Mouse (Mus musculus): ENCODE measurements around the gene Itpk1. TPM values are rescaled to one million over a fixed set of nuclear protein-coding genes. Genes with fewer than 3 reads are reported as not detected.

The Itpk1 gene
- total RNA-seq, 4 experiments from 2014 or later, result 58.8 to 68.2 (median 62.5) TPM

DNA sequence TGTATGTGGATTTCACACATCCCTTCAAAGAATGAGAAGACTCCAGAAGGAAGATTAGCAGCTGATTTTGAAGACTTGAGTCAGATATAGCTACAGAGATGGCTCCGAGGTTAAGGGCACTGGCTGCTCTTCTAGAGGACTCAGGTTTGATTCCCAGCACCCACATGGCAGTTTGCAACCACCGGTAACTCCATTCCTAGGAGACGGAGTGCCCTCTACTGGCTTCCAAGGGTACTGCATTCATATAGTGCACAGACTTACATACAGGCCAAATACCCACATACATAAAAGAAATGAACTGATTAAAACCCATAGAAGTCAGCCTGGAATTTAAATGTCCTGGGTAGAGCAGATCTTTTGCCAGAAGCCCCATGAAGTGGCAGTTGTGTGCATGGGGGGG lies 106.2 kb downstream of the Itpk1 start:
- DNase-seq (ENCODE audit: low spot score in 2 of 2), result no peak

DNA sequence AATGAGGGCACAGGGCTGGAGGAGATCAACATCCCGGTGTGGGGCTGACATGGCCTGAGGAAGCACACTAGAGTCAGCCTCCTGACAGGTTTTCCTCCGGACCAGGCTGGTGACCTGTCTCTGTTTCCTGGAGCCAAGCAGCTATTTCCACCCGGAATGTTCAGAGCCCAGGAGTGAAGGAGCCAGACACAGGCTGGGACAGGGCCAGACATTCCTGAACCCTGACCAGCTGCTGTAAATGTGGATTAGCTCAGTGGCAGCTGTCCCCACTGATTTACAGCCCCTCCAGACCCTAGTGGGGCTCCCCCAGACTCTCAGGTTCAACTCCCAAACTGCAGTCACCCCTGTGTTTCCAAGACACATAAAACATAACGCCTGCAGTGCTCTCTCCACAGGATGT lies 107.3 kb downstream of the Itpk1 start:
- no peak for DNase-seq (ENCODE audit: low spot score in 2 of 2)

DNA sequence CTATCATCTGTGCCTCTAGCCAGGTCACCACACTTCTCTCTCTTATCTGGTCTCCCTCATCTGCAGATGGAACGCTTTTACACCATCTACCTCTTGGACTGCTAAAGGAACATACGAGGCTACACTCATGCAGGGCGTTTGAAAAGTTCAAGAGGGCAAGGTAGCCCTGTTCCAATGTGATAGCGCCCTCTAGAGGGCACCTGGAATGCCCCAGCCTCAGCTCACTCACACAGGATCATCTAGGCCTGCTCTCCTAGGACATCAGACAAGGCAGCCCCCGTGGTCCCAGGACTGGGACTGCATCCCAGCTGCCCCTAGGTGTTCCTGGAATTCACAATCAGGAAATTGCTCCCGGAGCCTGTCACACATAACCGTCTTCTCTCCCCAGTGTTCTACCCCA lies 108.3 kb downstream of the Itpk1 start:
- DNase-seq (ENCODE audit: low spot score in 2 of 2), result no peak

DNA sequence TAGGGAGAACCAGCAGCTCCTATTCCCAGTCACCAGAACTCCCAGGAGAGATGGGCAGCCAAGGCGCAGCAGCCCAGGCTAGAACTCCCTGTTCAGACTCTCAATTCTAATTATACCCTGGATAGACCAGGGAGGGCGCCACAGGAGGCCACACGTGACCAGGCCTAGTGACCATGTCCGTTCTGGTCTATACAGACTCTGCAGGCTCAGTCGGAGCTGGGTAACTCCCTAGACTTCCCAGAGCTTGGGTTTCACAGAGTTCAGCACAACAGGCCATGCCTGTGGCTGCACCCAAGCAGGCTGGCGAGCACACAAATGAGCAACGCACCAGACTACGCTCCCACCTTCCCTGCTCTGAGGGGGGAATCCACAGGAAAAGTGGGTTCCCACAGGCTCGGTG lies 110.1 kb downstream of the Itpk1 start:
- DNase-seq (ENCODE audit: low spot score in 2 of 2), result no peak

DNA sequence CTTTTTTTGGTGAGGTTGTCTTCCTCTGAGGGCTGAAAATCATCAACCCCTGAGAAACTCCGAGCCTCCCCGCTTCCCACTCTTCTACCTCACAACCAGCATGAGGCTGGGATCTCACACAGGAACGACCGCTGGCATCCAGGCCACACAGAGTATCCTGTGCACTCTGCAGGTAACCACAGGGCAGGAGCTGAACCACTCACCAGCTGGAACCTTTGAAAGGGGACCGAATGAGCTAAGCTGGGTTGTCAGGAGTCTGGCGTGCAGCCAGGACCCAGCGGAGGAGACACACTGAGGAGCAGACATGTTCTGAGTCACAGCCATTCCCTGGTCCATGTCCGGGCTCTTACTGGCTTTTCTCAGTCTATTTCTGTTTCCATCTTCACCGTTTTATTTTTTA lies 111.0 kb downstream of the Itpk1 start:
- DNase-seq (ENCODE audit: low spot score in 2 of 2), result peak; percentile 45 to 66

DNA sequence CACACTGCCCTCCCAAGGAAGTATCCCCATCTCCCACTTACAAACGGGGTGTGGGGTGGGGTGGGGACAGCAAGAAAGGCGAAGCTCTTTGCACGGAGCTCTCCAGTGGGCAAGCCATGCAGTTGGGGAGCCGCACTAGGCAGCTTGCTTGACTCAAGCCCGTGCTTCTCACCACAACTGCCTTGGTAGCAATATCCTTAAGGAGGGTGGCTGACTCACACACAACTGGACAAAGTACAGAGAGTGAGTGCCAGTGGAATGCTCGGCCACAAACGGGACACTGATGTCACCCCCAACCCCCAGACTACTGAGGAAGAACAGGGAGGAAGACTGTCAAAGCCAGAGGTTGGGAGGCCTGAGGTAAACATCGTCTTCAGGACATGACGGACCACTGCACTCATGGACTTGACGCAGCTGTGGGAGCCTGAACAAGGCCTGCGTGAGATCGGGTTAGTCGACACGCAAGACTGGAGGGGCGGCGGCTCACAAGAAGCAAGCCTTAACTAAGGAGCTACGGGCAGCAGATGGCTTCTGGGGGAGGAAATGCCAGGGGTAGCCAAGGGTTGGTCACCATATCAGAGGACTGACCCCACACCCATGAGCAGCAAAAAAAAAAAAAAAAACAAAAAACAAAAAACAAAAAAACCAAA lies 113.9 kb downstream of the Itpk1 start:
- DNase-seq (ENCODE audit: low spot score in 2 of 2), result no peak

DNA sequence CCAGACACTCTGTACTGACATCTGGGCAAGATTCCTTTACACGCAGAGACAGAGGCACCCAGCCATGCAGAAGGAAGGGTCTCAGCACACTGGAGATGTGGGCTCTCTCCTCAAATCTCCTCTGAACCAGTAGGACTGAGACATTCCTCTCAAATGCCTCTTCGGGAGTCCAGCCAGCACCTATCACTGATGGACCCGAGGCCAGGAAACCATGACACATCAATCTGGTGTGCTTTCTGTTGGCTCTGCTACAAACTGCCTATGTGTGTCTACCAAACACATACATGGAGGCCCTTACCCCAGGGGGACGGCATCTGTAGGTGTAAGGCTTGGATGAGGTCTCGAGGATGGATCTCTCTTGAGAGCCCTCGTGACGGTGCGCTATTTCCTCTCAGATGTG lies 117.6 kb downstream of the Itpk1 start:
- no peak for DNase-seq (ENCODE audit: low spot score in 2 of 2)

DNA sequence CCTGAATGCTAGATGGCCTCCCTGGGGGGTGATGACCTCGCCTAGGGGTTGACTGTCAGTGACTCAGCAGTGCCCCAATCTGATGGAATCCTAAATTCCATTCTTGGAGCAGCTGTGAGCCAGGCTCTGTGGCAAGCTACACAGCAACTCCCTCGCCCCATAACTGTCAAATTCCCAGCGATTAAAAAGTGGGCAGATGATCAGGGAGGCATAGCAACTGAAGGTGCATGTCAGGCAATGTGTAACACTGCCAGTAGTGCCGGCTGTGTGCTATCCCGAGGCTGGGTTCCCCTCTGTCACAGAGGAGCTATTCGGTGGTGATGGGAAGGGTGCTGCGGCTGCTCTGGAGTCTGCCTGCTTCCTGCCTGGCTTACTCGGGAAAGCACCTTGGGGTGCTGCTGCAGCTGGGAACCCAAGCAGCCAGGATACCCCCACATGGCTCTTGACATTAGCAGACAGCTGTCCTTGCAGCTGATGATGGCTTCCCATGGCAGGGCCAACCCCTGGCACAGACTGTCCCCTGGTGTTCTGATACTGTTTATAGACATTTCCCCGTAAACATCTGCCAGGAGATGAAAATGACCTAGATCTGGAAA lies 118.3 kb downstream of the Itpk1 start:
- no peak for DNase-seq (ENCODE audit: low spot score in 2 of 2)

DNA sequence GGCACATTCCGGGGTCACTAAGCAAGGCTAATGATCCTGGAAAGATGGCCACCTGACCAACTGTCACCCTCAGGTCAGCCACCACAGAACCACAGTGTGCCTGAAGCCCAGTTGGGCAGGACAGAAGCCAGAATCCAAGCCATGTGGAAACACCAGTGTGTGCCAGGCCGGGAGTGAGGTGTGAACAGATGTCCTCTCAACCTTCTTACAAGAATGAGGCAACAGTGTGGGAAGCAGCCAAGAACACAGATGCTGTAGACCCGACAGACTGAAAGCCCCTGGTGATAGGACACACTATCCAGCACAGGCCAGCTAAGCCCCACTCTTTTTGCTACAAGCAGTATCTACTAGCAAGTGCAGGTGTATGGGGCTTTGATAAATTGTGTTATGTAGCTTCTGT lies 119.3 kb downstream of the Itpk1 start:
- peak in 1 of 2 experiments; percentile 64 for DNase-seq (ENCODE audit: low spot score in 2 of 2)

DNA sequence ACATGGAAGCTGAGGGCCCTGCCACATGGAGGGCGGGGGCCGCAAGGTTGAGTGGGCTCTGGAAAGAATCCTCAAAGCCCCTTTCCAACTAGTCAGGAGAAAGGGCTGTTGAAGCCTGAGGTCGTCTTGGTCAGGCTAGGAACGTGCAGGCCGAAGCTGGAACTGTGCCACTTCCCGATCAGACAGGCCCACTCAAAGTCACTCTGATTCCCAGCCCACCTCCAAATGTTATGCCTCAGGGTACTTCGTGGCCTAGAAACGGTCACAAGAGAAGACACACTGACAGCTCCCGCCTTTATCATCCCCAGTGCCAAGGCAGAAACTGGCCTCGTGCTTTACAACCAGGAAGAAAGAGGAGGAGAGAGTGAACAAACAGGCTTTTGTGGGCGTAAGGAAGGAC lies 122.3 kb downstream of the Itpk1 start:
- no peak for DNase-seq (ENCODE audit: low spot score in 2 of 2)

DNA sequence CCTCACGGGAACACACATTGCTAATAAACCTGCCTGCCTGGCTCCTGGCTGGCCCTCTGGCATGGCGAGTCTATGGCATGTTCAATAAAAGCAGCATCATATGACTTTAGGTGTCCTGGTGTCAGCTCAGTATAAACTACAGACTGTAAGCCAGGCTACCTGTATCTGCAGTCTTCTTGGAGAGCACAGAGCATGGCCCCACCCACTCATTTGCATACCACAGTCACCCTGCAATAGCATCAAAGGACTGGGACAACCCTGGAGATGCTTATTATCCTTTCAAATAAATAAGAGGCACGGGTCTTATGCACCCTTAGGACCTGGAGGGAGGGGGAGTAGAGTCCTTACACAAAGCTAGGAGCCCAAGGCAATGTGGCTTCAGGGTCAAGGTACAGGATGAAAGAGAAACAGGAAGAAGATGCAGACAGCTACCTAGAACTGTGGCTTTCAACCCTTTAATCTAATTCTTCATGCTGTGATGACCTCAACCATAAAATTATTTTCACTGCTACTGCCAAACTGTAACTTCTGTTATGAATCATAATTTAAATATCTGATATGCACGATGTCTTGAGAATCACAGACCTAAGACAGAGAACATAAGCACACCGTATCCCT lies 123.0 kb downstream of the Itpk1 start:
- DNase-seq (ENCODE audit: low spot score in 2 of 2), result no peak

DNA sequence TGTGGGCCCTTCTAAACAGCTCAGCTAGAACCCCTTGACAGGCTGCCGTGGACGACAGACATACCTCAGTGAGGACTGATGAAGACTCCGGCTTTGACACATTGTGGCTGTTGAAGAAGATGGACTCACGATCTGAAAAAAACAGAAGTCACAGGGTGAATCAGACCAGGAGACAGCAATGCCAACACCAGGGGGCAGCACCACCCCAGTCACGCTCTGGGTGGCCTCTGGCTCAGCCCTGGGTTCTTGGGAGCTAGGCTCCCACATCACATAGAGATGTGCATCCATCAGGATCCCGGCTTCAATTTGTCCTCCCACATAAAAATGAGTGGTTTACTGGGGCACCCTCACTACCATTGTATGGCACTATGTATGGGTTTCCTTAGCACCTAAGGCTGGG lies 125.7 kb downstream of the Itpk1 start:
- peak in 1 of 2 experiments; percentile 74 for DNase-seq (ENCODE audit: low spot score in 2 of 2)

DNA sequence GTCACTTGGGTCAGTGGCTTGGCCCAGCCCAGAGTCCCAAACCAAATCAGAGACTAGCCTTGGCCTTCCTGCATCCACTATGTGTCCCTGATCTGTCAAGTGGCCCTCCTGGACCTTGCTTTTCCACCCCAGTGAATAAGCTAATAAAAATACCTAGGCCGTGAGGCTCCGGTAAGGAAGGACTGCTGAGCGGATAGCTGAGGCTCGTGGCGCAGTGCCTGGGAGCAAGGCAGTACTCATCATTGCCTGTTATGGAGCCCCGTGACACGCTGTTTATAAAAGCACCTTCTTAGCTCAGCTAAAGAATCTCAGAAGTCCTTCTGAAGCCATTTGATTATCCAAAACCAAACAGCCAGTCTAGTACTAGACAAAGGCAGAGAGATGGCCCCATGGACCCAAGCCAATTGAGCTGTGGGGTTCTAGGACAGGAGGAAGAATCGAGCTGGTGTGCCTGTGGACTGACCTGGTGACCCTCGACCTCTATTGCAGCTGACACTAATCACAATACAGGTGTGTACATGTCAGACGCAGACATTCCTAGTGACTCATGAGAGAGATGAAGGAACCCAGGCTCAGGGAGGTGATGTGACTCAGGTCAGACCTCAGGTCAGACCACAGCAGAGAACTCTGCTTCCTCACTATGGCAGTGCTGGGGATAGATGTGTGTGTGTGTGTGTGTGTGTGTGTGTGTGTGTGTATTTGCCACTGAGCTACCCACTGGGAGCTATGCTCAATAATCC lies 127.9 kb downstream of the Itpk1 start:
- no peak for DNase-seq (ENCODE audit: low spot score in 2 of 2)

DNA sequence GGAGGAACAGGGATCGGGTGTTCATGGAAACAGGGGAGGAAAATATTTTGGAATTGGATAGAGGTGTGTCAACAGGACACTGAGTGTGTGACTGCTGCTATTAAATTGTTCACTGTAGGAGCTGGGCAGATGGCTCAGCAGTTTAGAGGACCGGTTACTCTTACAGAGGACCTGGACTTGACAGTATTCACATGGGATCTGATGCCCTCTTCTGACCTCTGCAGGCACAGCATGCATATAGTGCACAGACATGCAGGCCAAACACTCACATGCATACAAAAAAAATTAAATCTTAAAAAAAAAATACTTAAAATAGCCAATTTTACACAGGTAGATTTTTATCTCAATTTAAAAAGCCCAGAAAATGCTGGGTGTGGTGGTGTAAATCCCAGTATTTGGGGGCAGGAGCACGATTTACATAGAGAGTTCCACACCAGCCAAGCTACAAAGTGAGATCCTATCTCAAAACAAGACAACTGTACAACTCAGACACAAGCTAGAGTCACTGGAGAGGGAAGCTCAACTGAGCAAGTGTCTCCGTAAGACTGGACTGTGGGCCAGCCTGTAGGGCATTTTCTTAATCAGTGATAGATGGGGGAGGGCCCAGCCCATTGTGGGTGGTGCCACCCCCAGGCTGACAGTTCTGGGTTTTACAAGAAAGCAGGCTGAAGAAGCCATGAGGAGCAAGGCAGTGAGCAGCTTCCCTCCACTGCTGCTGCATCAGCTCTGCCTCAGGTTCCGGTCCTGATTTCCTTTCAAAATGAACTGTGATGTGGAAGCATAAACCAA lies 129.0 kb downstream of the Itpk1 start:
- DNase-seq (ENCODE audit: low spot score in 2 of 2), result no peak

DNA sequence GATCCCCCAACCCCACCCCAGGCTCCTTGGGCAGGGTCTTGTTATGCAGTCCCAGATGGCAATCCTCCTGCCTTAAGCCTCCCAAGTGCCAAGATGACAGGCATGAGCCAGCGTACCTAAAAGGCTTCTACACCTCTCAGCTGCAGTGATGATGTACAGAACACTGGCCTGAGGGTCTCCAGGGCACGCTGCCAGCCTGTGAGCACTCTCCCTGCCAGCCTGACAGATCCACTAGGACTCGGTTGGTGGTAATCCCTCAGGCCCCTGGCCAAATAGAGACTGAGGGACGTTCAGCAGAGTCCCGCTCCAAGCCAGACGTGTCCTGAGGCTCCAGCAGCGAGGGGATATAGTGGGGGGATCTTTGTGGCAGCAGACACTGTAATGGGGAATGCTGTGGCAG lies 131.7 kb downstream of the Itpk1 start:
- DNase-seq (ENCODE audit: low spot score in 2 of 2), result no peak

DNA sequence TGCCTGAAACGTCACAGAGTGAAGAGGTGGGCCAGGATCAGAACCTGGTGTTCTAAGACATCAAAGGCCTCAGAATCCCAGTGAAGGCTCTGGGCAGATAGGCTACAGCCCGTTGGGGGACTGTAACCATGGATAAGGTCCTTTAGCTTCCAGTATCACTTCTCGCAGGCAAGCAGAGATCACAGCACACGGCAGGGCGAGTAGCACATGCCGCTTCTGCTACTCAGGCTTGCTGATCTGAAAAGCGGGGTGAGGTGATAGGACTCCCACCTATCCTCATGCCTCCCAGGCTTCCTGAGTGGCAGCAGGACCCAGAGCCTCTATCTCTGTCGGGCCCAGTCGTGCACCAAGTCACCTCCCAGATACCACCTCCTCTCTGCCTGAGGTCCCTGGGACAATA lies 133.1 kb downstream of the Itpk1 start:
- no peak for DNase-seq (ENCODE audit: low spot score in 2 of 2)

DNA sequence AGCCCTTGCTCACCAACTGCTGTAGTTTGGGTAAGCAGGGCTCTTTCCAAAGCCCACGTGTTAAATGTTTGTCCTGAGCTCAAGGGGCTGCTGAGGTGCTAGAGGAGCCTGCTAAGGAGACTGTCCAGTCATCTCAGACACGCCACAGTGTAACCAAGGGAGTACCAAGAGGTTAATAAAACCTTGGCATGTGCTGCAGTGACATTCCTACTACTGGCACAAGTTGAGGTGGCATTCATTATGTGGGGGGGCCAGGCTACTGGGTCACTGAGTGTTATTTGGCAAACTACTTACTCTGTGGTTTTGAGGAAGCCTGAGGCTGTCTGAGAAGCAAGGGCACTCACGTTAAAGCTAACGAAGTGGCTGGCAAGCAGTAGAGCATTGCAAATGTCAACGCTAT lies 134.0 kb downstream of the Itpk1 start:
- no peak for DNase-seq (ENCODE audit: low spot score in 2 of 2)

DNA sequence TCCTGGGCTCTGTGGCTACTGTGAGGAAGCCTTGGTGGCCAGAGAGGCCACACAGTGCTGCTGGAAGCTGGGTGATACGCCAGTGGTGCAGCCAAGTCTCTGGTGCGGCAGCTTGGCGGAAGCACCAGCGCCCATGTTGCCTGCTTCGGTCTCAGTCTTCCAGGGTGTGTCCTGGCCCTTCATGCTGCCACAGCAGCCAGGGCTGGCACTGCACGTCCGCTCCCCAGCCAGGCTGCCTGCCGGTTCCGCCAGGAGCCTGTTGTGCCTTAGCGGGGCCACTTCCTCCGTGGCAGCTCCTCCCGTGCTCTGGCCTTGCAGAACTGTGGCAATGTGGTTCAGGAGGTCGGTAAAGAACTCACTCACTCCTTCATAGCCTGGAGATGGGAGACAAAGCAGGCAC lies 134.6 kb downstream of the Itpk1 start:
- no peak for DNase-seq (ENCODE audit: low spot score in 2 of 2)

DNA sequence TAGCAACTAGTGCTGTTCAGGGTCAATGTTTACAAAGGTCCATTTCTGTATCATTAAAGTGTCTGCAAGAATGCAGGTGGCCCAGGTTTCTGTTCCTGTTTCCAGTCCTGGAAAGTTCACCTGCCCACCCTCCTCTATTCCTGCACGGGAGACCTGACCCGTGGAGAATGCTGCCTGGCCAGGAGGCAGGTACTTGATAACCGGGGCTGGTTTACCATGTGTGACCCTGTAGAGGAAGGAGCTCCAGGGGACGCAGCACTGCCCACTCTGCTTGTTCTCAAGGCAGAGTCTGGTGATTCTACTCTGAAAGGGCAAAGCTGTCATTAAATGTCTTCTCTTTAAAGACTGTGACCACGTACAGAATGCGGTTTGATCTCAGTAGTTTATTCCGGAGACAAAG lies 136.5 kb downstream of the Itpk1 start:
- DNase-seq (ENCODE audit: low spot score in 2 of 2), result no peak

DNA sequence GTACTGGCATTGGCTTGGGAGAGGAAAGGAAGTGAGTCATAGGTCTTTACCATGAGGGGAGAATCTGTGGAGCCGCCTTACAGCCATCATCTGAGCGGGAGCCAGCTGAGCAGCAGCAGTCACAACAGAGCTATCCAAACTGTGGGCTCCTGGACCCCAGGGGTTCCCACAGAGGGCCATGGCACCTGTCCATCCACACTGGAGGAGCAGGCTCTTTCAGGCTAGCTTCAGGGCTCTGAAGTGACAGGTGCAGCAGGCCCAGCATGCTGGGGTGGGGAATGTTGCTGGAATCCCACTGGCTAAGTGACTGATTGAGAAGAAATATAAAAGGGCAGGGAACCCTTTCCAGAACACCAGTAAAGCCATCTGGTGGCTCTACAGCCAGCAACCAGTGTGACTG lies 137.8 kb downstream of the Itpk1 start:
- no peak for DNase-seq (ENCODE audit: low spot score in 2 of 2)

DNA sequence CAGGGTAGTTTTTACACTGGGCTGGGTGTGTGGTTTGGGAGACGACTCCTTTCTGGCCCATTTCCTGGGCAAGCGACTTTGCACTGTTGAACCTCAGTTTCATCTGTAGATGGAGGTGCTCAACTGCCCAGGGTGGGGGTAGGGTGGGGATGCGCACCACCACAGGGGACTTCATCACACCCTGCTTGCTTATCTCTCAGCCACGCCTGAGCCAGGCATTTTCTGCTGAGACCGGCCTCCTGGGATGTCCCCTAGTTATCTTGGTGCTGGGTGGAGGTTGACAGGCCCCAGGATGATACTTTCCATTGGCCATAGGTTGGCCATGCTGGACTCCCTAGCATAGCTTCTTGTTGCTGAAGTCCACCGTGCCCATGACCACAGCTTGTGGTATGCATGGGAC lies 139.6 kb downstream of the Itpk1 start:
- DNase-seq (ENCODE audit: low spot score in 2 of 2), result no peak

DNA sequence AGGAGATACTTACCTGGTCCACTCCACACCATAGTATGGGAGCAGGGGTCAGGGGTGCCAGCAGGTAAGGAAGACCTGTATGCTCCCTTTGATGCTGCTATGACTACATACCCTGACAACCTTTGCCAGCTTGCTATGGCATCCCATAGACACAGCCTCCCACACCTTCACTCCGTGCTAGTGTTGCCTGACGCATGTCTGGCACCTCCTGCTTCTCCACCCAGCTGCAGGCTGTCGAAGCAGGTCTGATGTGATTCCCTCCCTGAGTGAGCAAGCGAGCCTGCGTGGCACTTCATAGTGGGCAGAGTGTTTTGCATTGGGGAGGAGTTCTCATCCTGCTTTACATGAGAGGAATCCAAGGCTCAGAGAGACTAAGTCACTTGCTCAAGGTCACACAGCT lies 147.4 kb downstream of the Itpk1 start:
- peak in 1 of 2 experiments; percentile 79 for DNase-seq (ENCODE audit: low spot score in 2 of 2)

Measured in left cerebral cortex, adult 8-10 months (tissue).